Mouse (Mus musculus): ENCODE measurements at regions not wholly inside any gene's neighbourhood (a gene's known extent, or its start where the extent isn't known, plus 50 kb on each side); places are given as distances from the start of the nearest gene placed in this dataset.
A peak's percentile ranks its signal among the peaks of the same experiment; 100 is the strongest.

GRCm38 (mm10) chr3:105130228-105130627 is 63.6 kb downstream of the 4930564D02Rik start:
- H3K9ac ChIP-seq = no peak overlapping the region
- no peak overlapping the region for H3K4me3 ChIP-seq (replicated peaks)
- 93% methylated on average over 4 of the region's 4 CpGs for WGBS
- no peaks in the 10 kb centered on the region for H3K27me3 ChIP-seq
- no peak overlapping the region for H3K4me2 ChIP-seq
- H3K27ac ChIP-seq = no peak overlapping the region
- no peaks in the 10 kb centered on the region for H3K36me3 ChIP-seq (replicated peaks)
- H3K9me3 ChIP-seq = no peaks in the 10 kb centered on the region
- H3K4me1 ChIP-seq = peaks cover 5% of the 10 kb centered on the region
- no peak for ATAC-seq (ENCODE audit: low FRiP score)

- no peaks in the 10 kb centered on the region for H3K27me3 ChIP-seq
- no peaks in the 10 kb centered on the region for H3K36me3 ChIP-seq (replicated peaks)
- no peak overlapping the region for H3K4me2 ChIP-seq
- no peak overlapping the region for H3K4me3 ChIP-seq (replicated peaks)
- no peak overlapping the region for H3K27ac ChIP-seq
- no peak overlapping the region for H3K9ac ChIP-seq
- WGBS = 90% methylated on average over 6 of the region's 6 CpGs
- H3K9me3 ChIP-seq = no peaks in the 10 kb centered on the region
- ATAC-seq (ENCODE audit: low FRiP score) = no peak
- peaks cover 5% of the 10 kb centered on the region for H3K4me1 ChIP-seq
Measured at GRCm38 (mm10) chr3:105131053-105131452, 64.4 kb downstream of the 4930564D02Rik start.

- no peaks in the 10 kb centered on the region for H3K27me3 ChIP-seq
- H3K9ac ChIP-seq = no peak overlapping the region
- no peak overlapping the region for H3K27ac ChIP-seq
- H3K36me3 ChIP-seq (replicated peaks) = no peaks in the 10 kb centered on the region
- WGBS = 89% methylated on average over 4 of the region's 4 CpGs
- no peak overlapping the region for H3K4me3 ChIP-seq (replicated peaks)
- H3K4me2 ChIP-seq = no peak overlapping the region
- peaks cover under 1% of the 10 kb centered on the region; the same call in 1 of the 2 replicates for H3K4me1 ChIP-seq
- no peaks in the 10 kb centered on the region for H3K9me3 ChIP-seq
- no peak for ATAC-seq (ENCODE audit: low FRiP score)
Measured at GRCm38 (mm10) chr3:105133011-105133410, 66.4 kb downstream of the 4930564D02Rik start.

GRCm38 (mm10) chr3:105141170-105141971 is 74.7 kb downstream of the 4930564D02Rik start:
- WGBS = 87% methylated on average over 14 of the region's 14 CpGs
- H3K27me3 ChIP-seq = no peaks in the 10 kb centered on the region
- H3K9ac ChIP-seq = no peak overlapping the region
- H3K27ac ChIP-seq = no peak overlapping the region
- no peaks in the 10 kb centered on the region for H3K36me3 ChIP-seq (replicated peaks)
- no peaks in the 10 kb centered on the region for H3K9me3 ChIP-seq
- no peak overlapping the region for H3K4me2 ChIP-seq
- no peak for ATAC-seq (ENCODE audit: low FRiP score)
- H3K4me1 ChIP-seq = no peaks in the 10 kb centered on the region
- H3K4me3 ChIP-seq (replicated peaks) = no peak overlapping the region

GRCm38 (mm10) chr3:105142631-105143030 is 76.0 kb downstream of the 4930564D02Rik start:
- H3K9ac ChIP-seq = no peak overlapping the region
- no peaks in the 10 kb centered on the region for H3K36me3 ChIP-seq (replicated peaks)
- no peak overlapping the region for H3K4me2 ChIP-seq
- no peak overlapping the region for H3K27ac ChIP-seq
- no peak for ATAC-seq (ENCODE audit: low FRiP score)
- no peak overlapping the region for H3K4me3 ChIP-seq (replicated peaks)
- H3K4me1 ChIP-seq = no peaks in the 10 kb centered on the region
- no peaks in the 10 kb centered on the region for H3K9me3 ChIP-seq
- H3K27me3 ChIP-seq = no peaks in the 10 kb centered on the region

- Histone ChIP-seq H3K9me3 (no peaks in the 10 kb centered on the region), H3K9ac (no peak overlapping the region), H3K36me3 (replicated peaks) (no peaks in the 10 kb centered on the region), H3K27ac (no peak overlapping the region), H3K4me3 (replicated peaks) (no peak overlapping the region), H3K4me2 (0 out of 2 replicates have a peak overlapping the region, but pooled peaks have one; percentile 0), H3K27me3 (0 out of 2 replicates have a peak, but pooled peaks cover 3% of the 10 kb centered on the region), H3K4me1 (peaks cover 13% of the 10 kb centered on the region)
- ATAC-seq (ENCODE audit: low FRiP score) = peak; percentile 82; the same call in 1 of the 2 replicates
- WGBS = 22% methylated on average over 11 of the region's 11 CpGs
Measured at GRCm38 (mm10) chr3:105151475-105152157, 85.0 kb downstream of the 4930564D02Rik start.

- H3K4me2 ChIP-seq = no peak overlapping the region
- H3K9ac ChIP-seq = no peak overlapping the region
- no peak for ATAC-seq (ENCODE audit: low FRiP score)
- H3K36me3 ChIP-seq (replicated peaks) = no peaks in the 10 kb centered on the region
- 14% methylated on average over 1 of the region's 1 CpGs for WGBS
- H3K9me3 ChIP-seq = no peaks in the 10 kb centered on the region
- H3K4me1 ChIP-seq = peaks cover 13% of the 10 kb centered on the region
- no peak overlapping the region for H3K4me3 ChIP-seq (replicated peaks)
- H3K27me3 ChIP-seq = 0 out of 2 replicates have a peak, but pooled peaks cover 3% of the 10 kb centered on the region
- H3K27ac ChIP-seq = no peak overlapping the region
Measured at GRCm38 (mm10) chr3:105152158-105152541, 85.5 kb downstream of the 4930564D02Rik start.

GRCm38 (mm10) chr3:105158376-105158775 is 91.7 kb downstream of the 4930564D02Rik start:
- 0 out of 2 replicates have a peak, but pooled peaks cover 3% of the 10 kb centered on the region for H3K27me3 ChIP-seq
- 89% methylated on average over 2 of the region's 2 CpGs for WGBS
- ATAC-seq (ENCODE audit: low FRiP score) = no peak

GRCm38 (mm10) chr3:105165355-105165754 is 98.7 kb downstream of the 4930564D02Rik start:
- Histone ChIP-seq H3K27ac (no peak overlapping the region), H3K27me3 (no peaks in the 10 kb centered on the region), H3K9me3 (no peaks in the 10 kb centered on the region), H3K4me3 (replicated peaks) (no peak overlapping the region), H3K4me2 (no peak overlapping the region), H3K4me1 (peaks cover 4% of the 10 kb centered on the region; the same call in 1 of the 2 replicates), H3K9ac (no peak overlapping the region), H3K36me3 (replicated peaks) (no peaks in the 10 kb centered on the region)
- 0 out of 2 replicates have a peak, but pooled peaks have one; percentile 39 for ATAC-seq (ENCODE audit: low FRiP score)
- 65% methylated on average over 2 of the region's 2 CpGs for whole genome bisulfite sequencing

More at GRCm38 (mm10) chr3:105158376-105158775, 91.7 kb downstream of the 4930564D02Rik start:
- Histone ChIP-seq H3K9me3 (no peaks in the 10 kb centered on the region), H3K9ac (no peak overlapping the region), H3K4me3 (replicated peaks) (no peak overlapping the region), H3K4me2 (no peak overlapping the region), H3K27ac (no peak overlapping the region), H3K36me3 (replicated peaks) (no peaks in the 10 kb centered on the region), H3K4me1 (no peaks in the 10 kb centered on the region)

GRCm38 (mm10) chr3:105169117-105169516 is 102.5 kb downstream of the 4930564D02Rik start:
- no peak overlapping the region for H3K27ac ChIP-seq
- no peak overlapping the region for H3K4me2 ChIP-seq

GRCm38 (mm10) chr3:105171527-105171926 is 104.9 kb downstream of the 4930564D02Rik start:
- Histone ChIP-seq H3K4me2 (no peak overlapping the region), H3K36me3 (replicated peaks) (no peaks in the 10 kb centered on the region), H3K4me3 (replicated peaks) (no peak overlapping the region), H3K9me3 (0 out of 2 replicates have a peak, but pooled peaks cover 3% of the 10 kb centered on the region), H3K27ac (no peak overlapping the region), H3K4me1 (peaks cover 4% of the 10 kb centered on the region; the same call in 1 of the 2 replicates), H3K9ac (no peak overlapping the region), H3K27me3 (no peaks in the 10 kb centered on the region)
- ATAC-seq (ENCODE audit: low FRiP score) = no peak
- whole genome bisulfite sequencing = 84% methylated on average over 5 of the region's 5 CpGs

More at GRCm38 (mm10) chr3:105169117-105169516, 102.5 kb downstream of the 4930564D02Rik start:
- Histone ChIP-seq H3K9me3 (0 out of 2 replicates have a peak, but pooled peaks cover 3% of the 10 kb centered on the region), H3K4me3 (replicated peaks) (no peak overlapping the region), H3K36me3 (replicated peaks) (no peaks in the 10 kb centered on the region), H3K9ac (no peak overlapping the region), H3K4me1 (peaks cover 4% of the 10 kb centered on the region; the same call in 1 of the 2 replicates), H3K27me3 (no peaks in the 10 kb centered on the region)
- no peak for ATAC-seq (ENCODE audit: low FRiP score)
- 55% methylated on average over 4 of the region's 4 CpGs for WGBS

- ATAC-seq (ENCODE audit: low FRiP score) = no peak
- H3K4me2 ChIP-seq = no peak overlapping the region
- no peak overlapping the region for H3K27ac ChIP-seq
- H3K36me3 ChIP-seq (replicated peaks) = no peaks in the 10 kb centered on the region
- WGBS = 77% methylated on average over 1 of the region's 1 CpGs
- no peak overlapping the region for H3K9ac ChIP-seq
- H3K4me3 ChIP-seq (replicated peaks) = no peak overlapping the region
- 0 out of 2 replicates have a peak, but pooled peaks cover 3% of the 10 kb centered on the region for H3K9me3 ChIP-seq
- H3K4me1 ChIP-seq = peaks cover 4% of the 10 kb centered on the region; the same call in 1 of the 2 replicates
- no peaks in the 10 kb centered on the region for H3K27me3 ChIP-seq
Measured at GRCm38 (mm10) chr3:105172054-105172453, 105.4 kb downstream of the 4930564D02Rik start.
